Mouse (Mus musculus) layer of hippocampus, postnatal 25 days (tissue): ENCODE data around the gene Sult2a7. TPM values are rescaled to one million over a fixed set of nuclear protein-coding genes. Genes with fewer than 3 reads are reported as not detected.

ENCODE experiments used
- DNase-seq, 2 experiments: peaks; one replicate each; pipeline ENCODE4 v3.0.0; 2022; ENCODE audit warnings: mixed read lengths in 2 of 2, low spot score in 1 of 2; ENCODE audit errors: extremely low spot score in 1 of 2
- total RNA-seq, 2 experiments: library from RNA; stranded (reverse); gene quantifications; 2 replicates each; pipeline ENCODE4 v1.2.3; 2021

Gene Sult2a7
- total RNA-seq = not detected

- DNase-seq = no peak
Measured at GRCm38 (mm10) chr7:14494130-14494529, at the start of gene Sult2a7. Gene Sult2a7 (minus strand): TSS chr7:14494230.

- no peak for DNase-seq
Measured at GRCm38 (mm10) chr7:14525280-14525679, 31.2 kb upstream of the Sult2a7 start.

GRCm38 (mm10) chr7:14522636-14523035, 28.6 kb upstream of the Sult2a7 start:
- no peak for DNase-seq

GRCm38 (mm10) chr7:14518301-14518700, 24.3 kb upstream of the Sult2a7 start:
- no peak for DNase-seq

GRCm38 (mm10) chr7:14492886-14493285, 1.1 kb downstream of the Sult2a7 start:
- DNase-seq = no peak

- DNase-seq = no peak
Measured at GRCm38 (mm10) chr7:14446534-14446933, 47.5 kb downstream of the Sult2a7 start, which contains the start of gene Sult2a8. Gene Sult2a8 (minus strand): TSS chr7:14446769.

GRCm38 (mm10) chr7:14439581-14439980, 54.4 kb downstream of the Sult2a7 start:
- DNase-seq = no peak

- DNase-seq = no peak
Measured at GRCm38 (mm10) chr7:14438484-14438883, 55.5 kb downstream of the Sult2a7 start.

GRCm38 (mm10) chr7:14438029-14438428, 56.0 kb downstream of the Sult2a7 start:
- DNase-seq = no peak

Other genes with a start within 250 kb of the Sult2a7 start
- not detected for gene Sult2a6, start 239.4 kb downstream of the Sult2a7 start, total RNA-seq
- gene Obox8, start 160.7 kb downstream of the Sult2a7 start, total RNA-seq = not detected
- gene Sult2a8, start 47.5 kb downstream of the Sult2a7 start, total RNA-seq = not detected
- gene Vmn1r90, start 69.3 kb upstream of the Sult2a7 start, total RNA-seq = not detected
- gene Obox7, start 165.3 kb upstream of the Sult2a7 start, total RNA-seq = not detected